Mouse (Mus musculus) neural tube, embryonic 14.5 days (tissue): ENCODE measurements around the gene Lap3. TPM values are rescaled to one million over a fixed set of nuclear protein-coding genes. Genes with fewer than 3 reads are reported as not detected.

Source experiments
- ATAC-seq: fragments of 200-750 bp; cut with Nextera tagmentation; 2 replicates; pipeline ENCODE4 v1.8.0; 2017; ENCODE audit warnings: low read depth, mild to moderate bottlenecking, moderate TSS enrichment, moderate library complexity
- H3K27ac ChIP-seq: fragments of 300-500 bp; sonication (generic); 2 replicates; pipeline ENCODE4 v1.5.1; 2014; ENCODE audit warnings: low read depth, mild to moderate bottlenecking, control low read depth, low read length, moderate library complexity, mixed read lengths
- H3K27me3 ChIP-seq: fragments of 300-500 bp; sonication (generic); 2 replicates; pipeline ENCODE4 v1.6.1; 2014; ENCODE audit warnings: low read length; ENCODE audit not compliant: control insufficient read depth, insufficient read depth
- H3K36me3 ChIP-seq: fragments of 300-500 bp; sonication (generic); 2 replicates; pipeline ENCODE4 v1.6.1; 2014; ENCODE audit warnings: low read length, mixed read lengths; ENCODE audit not compliant: control insufficient read depth, insufficient read depth
- H3K4me1 ChIP-seq: fragments of 300-500 bp; sonication (generic); 2 replicates; pipeline ENCODE4 v1.6.1; 2014; ENCODE audit warnings: low read length; ENCODE audit not compliant: control insufficient read depth, insufficient read depth
- H3K4me2 ChIP-seq: fragments of 300-500 bp; sonication (generic); 2 replicates; pipeline ENCODE4 v1.6.1; 2014; ENCODE audit warnings: mild to moderate bottlenecking, low read depth, low read length, control low read depth
- H3K4me3 ChIP-seq: fragments of 300-500 bp; sonication (generic); 2 replicates; pipeline ENCODE4 v1.5.1; 2014; ENCODE audit warnings: low read depth, low read length, control low read depth, mixed read lengths
- H3K9ac ChIP-seq: fragments of 300-500 bp; sonication (generic); replicated peaks from 2 replicates; pipeline ENCODE4 v1.6.1; 2014; ENCODE audit warnings: low read depth, mild to moderate bottlenecking, control low read depth, low read length, mixed read lengths
- H3K9me3 ChIP-seq: fragments of 300-500 bp; sonication (generic); 2 replicates; pipeline ENCODE4 v1.6.1; 2016; ENCODE audit warnings: low read length; ENCODE audit not compliant: control insufficient read depth
- WGBS: fragments of 180-500 bp; shearing (Covaris S2); extraction: QIAGEN DNeasy Blood & Tissue Kit; methylation state at CpG from one replicate; pipeline ENCODE4 v1.1.7; 2014; 5-methylcytosine and 5-hydroxymethylcytosine counted together
- polyA plus RNA-seq: library from polyadenylated mRNA; unstranded; fragments of >200 nt; fragmentation: Nextera tagmentation; extraction: Ambion mirVana; gene quantifications from 2 replicates; pipeline ENCODE4 v1.2.1, GENCODE M21; 2014

Lap3 gene
- polyA plus RNA-seq, 1 experiment from 2014 or later: 31.9 TPM

DNA sequence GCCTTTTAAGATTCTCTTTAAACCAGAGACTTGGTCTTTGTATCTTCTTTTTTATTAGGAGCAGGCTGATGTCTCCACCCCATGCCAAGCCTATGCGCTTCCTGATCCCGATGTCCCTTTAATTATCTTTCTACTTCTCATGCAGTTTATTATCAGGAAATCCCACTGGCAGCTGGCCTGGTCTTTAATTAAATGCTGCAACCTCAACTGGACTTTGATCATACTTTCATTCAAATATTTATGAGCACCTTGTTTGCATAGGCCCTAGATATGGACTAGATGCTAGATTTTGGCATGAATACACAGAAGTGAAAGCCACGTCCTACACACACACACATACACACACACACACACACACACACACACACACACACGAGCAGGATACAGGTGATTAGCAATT is 1.4 kb upstream of the Lap3 start:
- Histone ChIP-seq H3K4me3 (no peak overlapping the region), H3K36me3 (no peaks in the 10 kb centered on the region), H3K4me2 (no peak overlapping the region), H3K27ac (no peak overlapping the region), H3K27me3 (no peaks in the 10 kb centered on the region), H3K4me1 (0 out of 2 replicates have a peak, but pooled peaks cover 8% of the 10 kb centered on the region), H3K9ac (no peak overlapping the region), H3K9me3 (no peaks in the 10 kb centered on the region)
- no peak for ATAC-seq
- 71% methylated on average over 4 of the region's 4 CpGs for WGBS

- H3K36me3 ChIP-seq: no peaks in the 10 kb centered on the region
- ATAC-seq: no peak
- 59% methylated on average over 9 of the region's 9 CpGs for WGBS
Observed at GRCm38 (mm10) chr5:45494093-45494755, 1.1 kb downstream of the Lap3 start.

GRCm38 (mm10) chr5:45495429-45495975 is 2.3 kb downstream of the Lap3 start:
- Histone ChIP-seq H3K27ac (no peak overlapping the region), H3K27me3 (no peaks in the 10 kb centered on the region), H3K4me2 (no peak overlapping the region), H3K36me3 (0 out of 2 replicates have a peak, but pooled peaks cover 1% of the 10 kb centered on the region), H3K9me3 (no peaks in the 10 kb centered on the region), H3K4me3 (no peak overlapping the region), H3K4me1 (0 out of 2 replicates have a peak, but pooled peaks cover 8% of the 10 kb centered on the region), H3K9ac (no peak overlapping the region)
- WGBS: 88% methylated on average over 3 of the region's 3 CpGs
- ATAC-seq: no peak

More at GRCm38 (mm10) chr5:45494093-45494755, 1.1 kb downstream of the Lap3 start:
- no peak overlapping the region for H3K27ac ChIP-seq
- no peak overlapping the region for H3K9ac ChIP-seq
- H3K4me2 ChIP-seq: peak overlapping the region; percentile 71
- 0 out of 2 replicates have a peak, but pooled peaks cover 8% of the 10 kb centered on the region for H3K4me1 ChIP-seq
- H3K4me3 ChIP-seq: peak overlapping the region; percentile 51
- H3K27me3 ChIP-seq: no peaks in the 10 kb centered on the region
- H3K9me3 ChIP-seq: no peaks in the 10 kb centered on the region

DNA sequence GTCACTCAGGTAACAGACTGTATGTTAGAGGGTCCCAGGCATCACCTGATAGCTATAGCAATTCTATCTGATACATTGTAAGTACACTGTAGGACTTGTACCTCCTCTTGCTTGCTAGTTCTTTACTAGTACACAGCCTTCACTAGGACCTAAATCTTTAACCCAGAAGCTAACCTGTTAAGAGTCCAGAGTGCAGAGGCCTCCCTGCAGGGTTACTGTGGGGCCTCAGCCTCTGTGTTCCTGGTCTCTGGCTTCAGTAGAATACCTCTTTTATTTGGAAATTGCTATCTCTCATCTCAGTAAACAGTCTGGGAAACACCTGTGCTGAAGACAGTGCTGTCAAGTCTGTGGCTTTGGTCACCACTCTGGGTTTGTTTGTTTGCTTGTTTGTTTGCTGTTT is 2.9 kb downstream of the Lap3 start:
- H3K9me3 ChIP-seq: no peaks in the 10 kb centered on the region
- no peak overlapping the region for H3K4me2 ChIP-seq
- H3K36me3 ChIP-seq: 0 out of 2 replicates have a peak, but pooled peaks cover 5% of the 10 kb centered on the region
- H3K27ac ChIP-seq: no peak overlapping the region
- H3K4me1 ChIP-seq: 0 out of 2 replicates have a peak, but pooled peaks cover 8% of the 10 kb centered on the region
- no peaks in the 10 kb centered on the region for H3K27me3 ChIP-seq
- ATAC-seq: no peak
- H3K4me3 ChIP-seq: no peak overlapping the region
- H3K9ac ChIP-seq: no peak overlapping the region

DNA sequence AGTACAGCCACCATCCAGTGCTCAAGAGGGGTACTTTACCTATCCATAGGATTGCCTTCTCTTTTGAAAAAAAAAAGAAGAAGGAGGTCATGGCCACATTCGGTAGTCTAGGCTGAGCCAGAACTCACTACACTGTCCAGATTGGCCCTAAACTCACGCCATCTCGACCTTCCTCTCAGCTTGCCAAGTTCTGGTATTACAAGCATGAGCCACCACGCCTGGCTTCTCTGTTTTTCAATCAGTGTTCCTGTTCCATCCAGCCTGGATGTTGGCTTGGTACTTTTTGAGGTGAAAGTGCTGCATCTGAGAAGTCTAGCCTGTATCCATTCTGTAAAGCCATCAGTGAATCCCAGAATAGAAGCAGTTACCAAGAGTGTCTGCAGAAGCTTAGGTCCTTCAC is 3.3 kb downstream of the Lap3 start:
- H3K27ac ChIP-seq: no peak overlapping the region

DNA sequence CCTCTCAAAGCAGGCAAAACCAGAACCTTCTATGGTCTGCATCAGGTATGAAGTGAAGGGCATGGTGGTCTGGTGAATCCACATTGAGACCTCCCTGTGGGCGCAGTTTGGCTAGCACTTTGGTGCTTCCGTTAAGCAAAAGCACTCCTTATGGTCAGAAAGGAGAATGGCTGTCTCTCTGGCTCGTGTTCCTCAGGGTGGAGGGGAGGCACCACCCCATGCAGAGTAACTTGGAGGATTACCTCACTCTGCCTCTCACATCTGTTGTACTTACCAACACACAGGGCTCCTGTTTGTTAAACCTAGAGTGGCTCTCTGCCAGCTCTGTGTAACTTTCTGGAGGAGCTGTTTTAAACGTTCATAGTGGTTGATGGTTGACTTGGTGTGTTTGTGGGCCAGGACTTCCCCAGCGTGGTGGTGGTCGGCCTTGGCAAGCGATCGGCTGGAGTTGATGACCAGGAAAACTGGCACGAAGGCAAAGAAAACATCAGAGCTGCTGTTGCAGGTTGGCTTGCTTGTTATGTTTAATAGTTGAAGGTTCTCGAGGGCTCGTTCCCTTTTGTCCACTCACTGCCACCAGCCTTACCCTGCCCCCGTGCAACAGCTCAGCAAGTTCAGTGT is 3.9 kb downstream of the Lap3 start:
- 87% methylated on average over 12 of the region's 12 CpGs for WGBS

More for the DNA sequence above, 3.3 kb downstream of the Lap3 start:
- Histone ChIP-seq H3K27me3 (no peaks in the 10 kb centered on the region), H3K9me3 (no peaks in the 10 kb centered on the region), H3K4me3 (no peak overlapping the region), H3K9ac (no peak overlapping the region), H3K4me1 (0 out of 2 replicates have a peak, but pooled peaks cover 8% of the 10 kb centered on the region), H3K4me2 (no peak overlapping the region), H3K36me3 (0 out of 2 replicates have a peak, but pooled peaks cover 5% of the 10 kb centered on the region)
- WGBS: 91% methylated on average over 4 of the region's 4 CpGs
- no peak for ATAC-seq

DNA sequence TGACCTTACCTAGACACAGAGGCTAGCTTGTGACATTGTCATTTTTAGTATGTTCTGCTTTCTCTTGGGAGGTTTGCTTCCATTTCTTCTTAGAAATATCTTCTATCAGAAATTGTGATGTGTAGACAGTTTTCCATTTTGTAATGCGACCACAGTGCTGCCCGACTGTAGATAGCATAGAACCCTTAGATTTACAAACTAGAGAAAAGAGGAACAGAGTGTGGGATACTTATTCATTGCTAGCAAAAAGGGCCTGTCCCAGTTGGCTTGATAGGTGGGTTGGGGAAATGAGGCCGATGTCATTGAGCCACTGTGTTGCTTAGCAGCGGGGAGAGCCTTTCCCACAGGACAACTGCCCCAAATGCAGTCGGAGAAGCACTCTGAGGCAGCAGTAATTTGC is 4.4 kb downstream of the Lap3 start:
- Histone ChIP-seq H3K9ac (no peak overlapping the region), H3K4me3 (no peak overlapping the region), H3K4me1 (0 out of 2 replicates have a peak, but pooled peaks cover 8% of the 10 kb centered on the region), H3K27me3 (no peaks in the 10 kb centered on the region), H3K36me3 (0 out of 2 replicates have a peak, but pooled peaks cover 5% of the 10 kb centered on the region), H3K9me3 (no peaks in the 10 kb centered on the region), H3K27ac (no peak overlapping the region), H3K4me2 (no peak overlapping the region)
- no peak for ATAC-seq
- 87% methylated on average over 5 of the region's 5 CpGs for WGBS

More for the DNA sequence above, 3.9 kb downstream of the Lap3 start:
- Histone ChIP-seq H3K4me2 (no peak overlapping the region), H3K4me1 (0 out of 2 replicates have a peak, but pooled peaks cover 8% of the 10 kb centered on the region), H3K9me3 (no peaks in the 10 kb centered on the region), H3K27ac (no peak overlapping the region), H3K9ac (no peak overlapping the region), H3K4me3 (no peak overlapping the region), H3K36me3 (0 out of 2 replicates have a peak, but pooled peaks cover 5% of the 10 kb centered on the region), H3K27me3 (no peaks in the 10 kb centered on the region)
- ATAC-seq: no peak

GRCm38 (mm10) chr5:45510071-45510470 is 16.9 kb downstream of the Lap3 start:
- WGBS: 79% methylated on average over 7 of the region's 7 CpGs
- H3K4me1 ChIP-seq: no peaks in the 10 kb centered on the region
- no peak overlapping the region for H3K9ac ChIP-seq
- H3K4me3 ChIP-seq: no peak overlapping the region
- no peak overlapping the region for H3K27ac ChIP-seq
- H3K4me2 ChIP-seq: no peak overlapping the region
- ATAC-seq: 0 out of 2 replicates have a peak, but pooled peaks have one; percentile 51
- H3K9me3 ChIP-seq: no peaks in the 10 kb centered on the region
- peaks cover 13% of the 10 kb centered on the region for H3K36me3 ChIP-seq
- H3K27me3 ChIP-seq: no peaks in the 10 kb centered on the region

GRCm38 (mm10) chr5:45512908-45513307 is 19.7 kb downstream of the Lap3 start:
- Histone ChIP-seq H3K4me2 (no peak overlapping the region), H3K27ac (no peak overlapping the region), H3K27me3 (no peaks in the 10 kb centered on the region), H3K9ac (no peak overlapping the region), H3K4me1 (no peaks in the 10 kb centered on the region), H3K36me3 (no peaks in the 10 kb centered on the region; the same call in 1 of the 2 replicates), H3K4me3 (no peak overlapping the region), H3K9me3 (no peaks in the 10 kb centered on the region)
- no peak for ATAC-seq
- 94% methylated on average over 6 of the region's 6 CpGs for WGBS
